Mouse (Mus musculus): ENCODE results near the gene Tspan1. TPM values are rescaled to one million over a fixed set of nuclear protein-coding genes. Genes with fewer than 3 reads are reported as not detected.
A peak's percentile ranks its signal among the peaks of the same experiment; 100 is the strongest.

The Tspan1 gene
- polyA plus RNA-seq, 1 experiment from 2014 or later = 0.19 TPM

- ATAC-seq (ENCODE audit: insufficient number of reproducible peaks, insufficient read depth, low FRiP score, low read depth) = no peak
- no peak overlapping the region for H3K27ac ChIP-seq (replicated peaks in 1 of 2; ENCODE audit: control insufficient read depth in 1 of 2, insufficient read depth in 1 of 2, low read depth in 2 of 2, low read length in 2 of 2)
- WGBS = 78% methylated on average over 8 of the region's 8 CpGs
- H3K36me3 ChIP-seq (ENCODE audit: control insufficient read depth, insufficient read depth, low read length) = 0 out of 2 replicates have a peak, but pooled peaks cover 2% of the 10 kb centered on the region
- H3K4me3 ChIP-seq (ENCODE audit: control insufficient read depth in 1 of 2, insufficient read depth in 1 of 2, low read depth in 1 of 2, low read length in 2 of 2) = no peak overlapping the region
- no peaks in the 10 kb centered on the region for H3K9me3 ChIP-seq (ENCODE audit: control insufficient read depth, low read length)
- no peak overlapping the region for H3K4me2 ChIP-seq (ENCODE audit: low read length)
- H3K9ac ChIP-seq (ENCODE audit: low read length) = no peak overlapping the region
- no peaks in the 10 kb centered on the region for H3K27me3 ChIP-seq (ENCODE audit: control insufficient read depth, insufficient read depth, low read length)
- peaks cover 0 to 8% of the 10 kb centered on the region in 2 experiments; a peak in 3 of 4 replicates for H3K4me1 ChIP-seq (ENCODE audit: control insufficient read depth in 2 of 2, insufficient read depth in 2 of 2, low read length in 2 of 2)
Measured at GRCm38 (mm10) chr4:116165708-116166407, 1.5 kb downstream of the Tspan1 start.

- H3K36me3 ChIP-seq (ENCODE audit: control insufficient read depth, insufficient read depth, low read length) = peaks cover 8% of the 10 kb centered on the region; the same call in 1 of the 2 replicates
- peaks cover 4 to 13% of the 10 kb centered on the region in 2 experiments; a peak in 3 of 4 replicates for H3K4me1 ChIP-seq (ENCODE audit: control insufficient read depth in 2 of 2, insufficient read depth in 2 of 2, low read length in 2 of 2)
- no peak overlapping the region for H3K4me3 ChIP-seq (ENCODE audit: control insufficient read depth in 1 of 2, insufficient read depth in 1 of 2, low read depth in 1 of 2, low read length in 2 of 2)
- H3K9me3 ChIP-seq (ENCODE audit: control insufficient read depth, low read length) = no peaks in the 10 kb centered on the region
- H3K4me2 ChIP-seq (ENCODE audit: low read length) = no peak overlapping the region
- no peak overlapping the region for H3K9ac ChIP-seq (ENCODE audit: low read length)
- no peaks in the 10 kb centered on the region for H3K27me3 ChIP-seq (ENCODE audit: control insufficient read depth, insufficient read depth, low read length)
- WGBS = 71% methylated on average over 2 of the region's 2 CpGs
- ATAC-seq (ENCODE audit: insufficient number of reproducible peaks, insufficient read depth, low FRiP score, low read depth) = no peak
- no peak overlapping the region for H3K27ac ChIP-seq (replicated peaks in 1 of 2; ENCODE audit: control insufficient read depth in 1 of 2, insufficient read depth in 1 of 2, low read depth in 2 of 2, low read length in 2 of 2)
Measured at GRCm38 (mm10) chr4:116164759-116165554, 2.4 kb downstream of the Tspan1 start.

GRCm38 (mm10) chr4:116162142-116162541, 5.3 kb downstream of the Tspan1 start:
- no peak for ATAC-seq (ENCODE audit: insufficient number of reproducible peaks, insufficient read depth, low FRiP score, low read depth)
- WGBS = 55% methylated on average over 4 of the region's 4 CpGs
- H3K27me3 ChIP-seq (ENCODE audit: control insufficient read depth, insufficient read depth, low read length) = no peaks in the 10 kb centered on the region
- peaks cover 4 to 13% of the 10 kb centered on the region in 2 experiments; a peak in 3 of 4 replicates for H3K4me1 ChIP-seq (ENCODE audit: control insufficient read depth in 2 of 2, insufficient read depth in 2 of 2, low read length in 2 of 2)
- H3K4me3 ChIP-seq (ENCODE audit: control insufficient read depth in 1 of 2, insufficient read depth in 1 of 2, low read depth in 1 of 2, low read length in 2 of 2) = no peak overlapping the region
- H3K27ac ChIP-seq (replicated peaks in 1 of 2; ENCODE audit: control insufficient read depth in 1 of 2, insufficient read depth in 1 of 2, low read depth in 2 of 2, low read length in 2 of 2) = no peak overlapping the region
- peaks cover 35% of the 10 kb centered on the region for H3K36me3 ChIP-seq (ENCODE audit: control insufficient read depth, insufficient read depth, low read length)
- H3K9me3 ChIP-seq (ENCODE audit: control insufficient read depth, low read length) = no peaks in the 10 kb centered on the region
- H3K4me2 ChIP-seq (ENCODE audit: low read length) = no peak overlapping the region
- no peak overlapping the region for H3K9ac ChIP-seq (ENCODE audit: low read length)

- no peak for ATAC-seq (ENCODE audit: insufficient number of reproducible peaks, insufficient read depth, low FRiP score, low read depth)
- Histone ChIP-seq H3K4me3 (ENCODE audit: control insufficient read depth in 1 of 2, insufficient read depth in 1 of 2, low read depth in 1 of 2, low read length in 2 of 2) (no peak overlapping the region), H3K27me3 (ENCODE audit: control insufficient read depth, insufficient read depth, low read length) (no peaks in the 10 kb centered on the region), H3K27ac (replicated peaks in 1 of 2; ENCODE audit: control insufficient read depth in 1 of 2, insufficient read depth in 1 of 2, low read depth in 2 of 2, low read length in 2 of 2) (peak overlapping the region; percentile 15 to 35; a peak in 3 of 4 replicates), H3K4me1 (ENCODE audit: control insufficient read depth in 2 of 2, insufficient read depth in 2 of 2, low read length in 2 of 2) (peaks cover 4 to 13% of the 10 kb centered on the region in 2 experiments; a peak in 3 of 4 replicates), H3K9me3 (ENCODE audit: control insufficient read depth, low read length) (no peaks in the 10 kb centered on the region), H3K36me3 (ENCODE audit: control insufficient read depth, insufficient read depth, low read length) (peaks cover 49% of the 10 kb centered on the region), H3K4me2 (ENCODE audit: low read length) (no peak overlapping the region), H3K9ac (ENCODE audit: low read length) (no peak overlapping the region)
- WGBS = 46% methylated on average over 3 of the region's 3 CpGs
Measured at GRCm38 (mm10) chr4:116160769-116161168, 6.6 kb downstream of the Tspan1 start.

GRCm38 (mm10) chr4:116159912-116160311, 7.5 kb downstream of the Tspan1 start:
- Histone ChIP-seq H3K27ac (replicated peaks in 1 of 2; ENCODE audit: control insufficient read depth in 1 of 2, insufficient read depth in 1 of 2, low read depth in 2 of 2, low read length in 2 of 2) (no peak overlapping the region), H3K4me2 (ENCODE audit: low read length) (no peak overlapping the region), H3K4me3 (ENCODE audit: control insufficient read depth in 1 of 2, insufficient read depth in 1 of 2, low read depth in 1 of 2, low read length in 2 of 2) (no peak overlapping the region), H3K9me3 (ENCODE audit: control insufficient read depth, low read length) (no peaks in the 10 kb centered on the region), H3K9ac (ENCODE audit: low read length) (no peak overlapping the region), H3K27me3 (ENCODE audit: control insufficient read depth, insufficient read depth, low read length) (no peaks in the 10 kb centered on the region), H3K4me1 (ENCODE audit: control insufficient read depth in 2 of 2, insufficient read depth in 2 of 2, low read length in 2 of 2) (peaks cover 4 to 10% of the 10 kb centered on the region in 2 experiments; a peak in 3 of 4 replicates), H3K36me3 (ENCODE audit: control insufficient read depth, insufficient read depth, low read length) (peaks cover 58% of the 10 kb centered on the region)
- WGBS = 72% methylated on average over 3 of the region's 3 CpGs
- no peak for ATAC-seq (ENCODE audit: insufficient number of reproducible peaks, insufficient read depth, low FRiP score, low read depth)

GRCm38 (mm10) chr4:116157882-116158281, 9.5 kb downstream of the Tspan1 start:
- ATAC-seq (ENCODE audit: insufficient number of reproducible peaks, insufficient read depth, low FRiP score, low read depth) = no peak
- peaks cover 4 to 9% of the 10 kb centered on the region in 2 experiments; a peak in 3 of 4 replicates for H3K4me1 ChIP-seq (ENCODE audit: control insufficient read depth in 2 of 2, insufficient read depth in 2 of 2, low read length in 2 of 2)
- H3K4me3 ChIP-seq (ENCODE audit: control insufficient read depth in 1 of 2, insufficient read depth in 1 of 2, low read depth in 1 of 2, low read length in 2 of 2) = no peak overlapping the region
- WGBS = 89% methylated on average over 2 of the region's 2 CpGs
- H3K9ac ChIP-seq (ENCODE audit: low read length) = no peak overlapping the region
- no peak overlapping the region for H3K4me2 ChIP-seq (ENCODE audit: low read length)
- no peaks in the 10 kb centered on the region for H3K27me3 ChIP-seq (ENCODE audit: control insufficient read depth, insufficient read depth, low read length)
- no peaks in the 10 kb centered on the region for H3K9me3 ChIP-seq (ENCODE audit: control insufficient read depth, low read length)
- H3K36me3 ChIP-seq (ENCODE audit: control insufficient read depth, insufficient read depth, low read length) = peaks cover 78% of the 10 kb centered on the region
- no peak overlapping the region for H3K27ac ChIP-seq (replicated peaks in 1 of 2; ENCODE audit: control insufficient read depth in 1 of 2, insufficient read depth in 1 of 2, low read depth in 2 of 2, low read length in 2 of 2)

GRCm38 (mm10) chr4:116152702-116153101, 14.7 kb downstream of the Tspan1 start:
- 92% methylated on average over 15 of the region's 15 CpGs for whole genome bisulfite sequencing
- ATAC-seq (ENCODE audit: insufficient number of reproducible peaks, insufficient read depth, low FRiP score, low read depth) = no peak
- Histone ChIP-seq H3K27ac (replicated peaks in 1 of 2; ENCODE audit: control insufficient read depth in 1 of 2, insufficient read depth in 1 of 2, low read depth in 2 of 2, low read length in 2 of 2) (no peak overlapping the region), H3K4me3 (ENCODE audit: control insufficient read depth in 1 of 2, insufficient read depth in 1 of 2, low read depth in 1 of 2, low read length in 2 of 2) (no peak overlapping the region), H3K4me2 (ENCODE audit: low read length) (no peak overlapping the region), H3K36me3 (ENCODE audit: control insufficient read depth, insufficient read depth, low read length) (peaks cover 63% of the 10 kb centered on the region), H3K4me1 (ENCODE audit: control insufficient read depth in 2 of 2, insufficient read depth in 2 of 2, low read length in 2 of 2) (peaks cover 7 to 15% of the 10 kb centered on the region in 2 experiments), H3K9ac (ENCODE audit: low read length) (no peak overlapping the region), H3K9me3 (ENCODE audit: control insufficient read depth, low read length) (no peaks in the 10 kb centered on the region), H3K27me3 (ENCODE audit: control insufficient read depth, insufficient read depth, low read length) (no peaks in the 10 kb centered on the region)

All from heart, embryonic 14.5 days (tissue).